Mouse (Mus musculus): ENCODE data around the gene Spc24. TPM values are rescaled to one million over a fixed set of nuclear protein-coding genes. Genes with fewer than 3 reads are reported as not detected.

Spc24 gene
- 10 to 100 TPM; 16.0 to 19.4 TPM for polyA plus RNA-seq (2017; shearing (Covaris generic))

GRCm38 (mm10) chr9:21760155-21761088 is at the start of gene Spc24:
Gene Spc24, minus strand, starts transcription at chr9:21760303.

DNA sequence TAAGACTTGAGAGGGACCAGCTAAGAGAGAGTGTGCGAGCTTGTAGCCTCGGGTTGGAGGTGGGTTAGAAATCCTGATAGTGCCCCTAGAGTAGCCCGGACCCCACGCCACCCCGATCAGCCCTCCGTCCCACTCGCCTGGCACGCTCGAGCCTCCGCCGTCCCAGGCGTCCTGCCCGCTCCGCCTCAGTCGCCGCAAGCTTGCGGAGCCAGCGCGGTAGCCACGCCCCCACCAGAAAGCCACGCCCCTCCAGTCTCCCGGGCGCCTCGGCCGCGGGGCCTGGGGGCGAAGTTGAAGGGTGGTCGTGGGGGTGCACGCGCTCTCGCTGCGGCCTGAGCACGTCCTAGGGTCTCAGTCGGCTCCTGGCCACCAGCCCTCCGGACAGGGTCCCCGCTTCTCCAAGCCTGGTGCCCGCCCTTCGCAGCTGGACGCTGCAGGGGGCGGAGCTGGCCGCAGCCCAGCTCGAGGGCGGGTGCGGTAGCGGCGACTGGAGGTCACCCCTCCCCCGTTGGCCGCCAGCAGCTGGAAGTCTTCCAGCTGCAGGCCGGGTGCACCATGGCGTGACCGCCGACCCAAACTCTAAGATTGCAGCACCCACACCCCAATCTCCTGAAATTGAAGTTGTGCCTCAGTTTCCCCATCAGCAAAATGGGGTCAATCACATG is 38.4 kb upstream of the Spc24 start, which contains the start of gene Kank2:
Gene Kank2 (minus strand): TSS at position 400 of the 665 bp plus-strand sequence.

GRCm38 (mm10) chr9:21723377-21724146 is 36.5 kb downstream of the Spc24 start, which contains the start of gene Ldlr:
Gene Ldlr, plus strand, starts transcription at chr9:21723483.

Other genes starting within 250 kb of the Spc24 start
- gene AB124611, start 234.1 kb downstream of the Spc24 start, polyA plus RNA-seq (2017; shearing (Covaris generic)): 10 to 100 TPM; 24.6 to 59.7 TPM
- 10 to 100 TPM; 56.7 to 91.6 TPM for gene Carm1, start 213.4 kb downstream of the Spc24 start, polyA plus RNA-seq (2017; shearing (Covaris generic))
- 10 to 100 TPM; 31.7 to 39.3 TPM for gene Timm29, start 167.6 kb downstream of the Spc24 start, polyA plus RNA-seq (2017; shearing (Covaris generic))
- gene Yipf2, start 167.5 kb downstream of the Spc24 start, polyA plus RNA-seq (2017; shearing (Covaris generic)): 10 to 100 TPM; 21.2 to 28.7 TPM
- gene Smarca4, start 144.1 kb downstream of the Spc24 start, polyA plus RNA-seq (2017; shearing (Covaris generic)): 10 to 100 TPM; 48.2 to 66.5 TPM
- 10 to 100 TPM in 1 of 2 experiments, 1 to 10 TPM in 1; 1.1 to 15.6 TPM for gene Ldlr, start 36.8 kb downstream of the Spc24 start, polyA plus RNA-seq (2017; shearing (Covaris generic))
- gene Kank2, start 38.4 kb upstream of the Spc24 start, polyA plus RNA-seq (2017; shearing (Covaris generic)): not detected
- gene Angptl8, start 75.2 kb upstream of the Spc24 start, polyA plus RNA-seq (2017; shearing (Covaris generic)): not detected
- 1 to 10 TPM in 1 of 2 experiments, under 1 TPM in 1; 0.60 to 1.2 TPM for gene Dock6, start 92.3 kb upstream of the Spc24 start, polyA plus RNA-seq (2017; shearing (Covaris generic))
- 10 to 100 TPM in 1 of 2 experiments, 1 to 10 TPM in 1; 6.1 to 10.7 TPM for gene Rab3d, start 157.9 kb upstream of the Spc24 start, polyA plus RNA-seq (2017; shearing (Covaris generic))
- under 1 TPM; 0.21 to 0.24 TPM for gene Ccdc159, start 167.2 kb upstream of the Spc24 start, polyA plus RNA-seq (2017; shearing (Covaris generic))
- gene Tmem205, start 167.3 kb upstream of the Spc24 start, polyA plus RNA-seq (2017; shearing (Covaris generic)): 1 to 10 TPM; 1.7 to 4.5 TPM
- under 1 TPM; 0.09 to 0.27 TPM for gene Plppr2, start 176.7 kb upstream of the Spc24 start, polyA plus RNA-seq (2017; shearing (Covaris generic))
- 1 to 10 TPM; 7.7 to 9.4 TPM for gene Swsap1, start 195.5 kb upstream of the Spc24 start, polyA plus RNA-seq (2017; shearing (Covaris generic))
- gene Epor, start 203.2 kb upstream of the Spc24 start, polyA plus RNA-seq (2017; shearing (Covaris generic)): 1 to 10 TPM in 1 of 2 experiments, not detected in 1; 2.5 TPM
- gene Rgl3, start 229.1 kb upstream of the Spc24 start, polyA plus RNA-seq (2017; shearing (Covaris generic)): under 1 TPM in 1 of 2 experiments, not detected in 1; 0.11 TPM
- gene Ccdc151, start 242.3 kb upstream of the Spc24 start, polyA plus RNA-seq (2017; shearing (Covaris generic)): under 1 TPM in 1 of 2 experiments, not detected in 1; 0.16 TPM
- gene Prkcsh, start 242.5 kb upstream of the Spc24 start, polyA plus RNA-seq (2017; shearing (Covaris generic)): 10 to 100 TPM; 75.9 to 94.6 TPM